Comparison of ENCODE assay signal across 9 mouse cellular contexts in genomic region chr2:130827410-130827809, GRCm38 (mm10).
A peak's percentile ranks its signal among the peaks of the same experiment; 100 is the strongest.
DNase-seq lines count a peak whose midpoint lies in the region; ATAC-seq and TF ChIP-seq lines count a peak whose summit lies in the region.
"Had no signal": no experiment of that assay in that cellular context is flagged by ENCODE, and none has a peak within 500 bp of the region (broad histone marks: within the 10 kb centered on the region; RNA-seq: fewer than 3 reads in every experiment).

No protein-coding gene starts in this region.

- no peaks in the 10 kb centered on the region for H3K27me3 ChIP-seq in kidney, adult 2 months (replicated peaks; ENCODE audit: control insufficient read depth, insufficient read depth, low read length)
- H3K27me3 ChIP-seq in limb, embryonic 10.5 days (ENCODE audit: low read depth, poor library complexity, severe bottlenecking), result no peaks in the 10 kb centered on the region

- ATAC-seq in megakaryocyte, adult 5-6 weeks (ENCODE audit: poor library complexity, severe bottlenecking), result no peak

- no peak for TF ChIP-seq CTCF in kidney, adult 2 months (conservative IDR thresholded peaks at IDR 0.05; ENCODE audit: insufficient read depth, insufficient read length, low read depth, low read length)

- TF ChIP-seq POLR2A in kidney, adult 2 months (IDR thresholded peaks at IDR 0.05; ENCODE audit: low read depth, low read length), result no peak

- H3K4me1 ChIP-seq in kidney, adult 2 months (ENCODE audit: control insufficient read depth, insufficient read depth, low read length), result peaks cover 27% of the 10 kb centered on the region; the same call in 1 of the 2 replicates
- no peaks in the 10 kb centered on the region for H3K4me1 ChIP-seq in limb, embryonic 10.5 days

- no peaks in the 10 kb centered on the region for H3K9me3 ChIP-seq in limb, embryonic 10.5 days (replicated peaks)

- H3K36me3 ChIP-seq in kidney, adult 2 months (ENCODE audit: control insufficient read depth, insufficient read depth, low read length), result no peaks in the 10 kb centered on the region; the same call in 1 of the 2 replicates
- peaks cover 6% of the 10 kb centered on the region; the same call in 1 of the 2 replicates for H3K36me3 ChIP-seq in limb, embryonic 10.5 days

- DNase-seq in ovary, adult 18-20 months (ENCODE audit: low spot score), result peak; percentile 57
- no peak for DNase-seq in ovary, postnatal 10 days (ENCODE audit: low spot score)
- DNase-seq in gastrocnemius, adult 8-10 months (ENCODE audit: low spot score in 2 of 2), result peak; percentile 12 to 16
- DNase-seq in kidney, adult 2 months, result peak; percentile 95
- DNase-seq in left cerebral cortex, postnatal 14 days (ENCODE audit: low spot score in 2 of 2), result peak; percentile 51 to 65
- DNase-seq in right cerebral cortex, adult 2 months (ENCODE audit: low spot score in 2 of 2), result peak; percentile 32 to 50
- no peak for DNase-seq in limb, embryonic 10.5 days (ENCODE audit: low spot score)

- no peak overlapping the region for H3K27ac ChIP-seq in kidney, adult 2 months (ENCODE audit: insufficient read depth, low read depth, low read length)
- no peak overlapping the region for H3K27ac ChIP-seq in limb, embryonic 10.5 days
- H3K27ac ChIP-seq: liver, embryonic 14.5 days had no signal

- no peak overlapping the region for H3K4me3 ChIP-seq in kidney, adult 2 months (ENCODE audit: insufficient read depth, low read depth, low read length)
- H3K4me3 ChIP-seq in limb, embryonic 10.5 days, result no peak overlapping the region

- WGBS in kidney, adult 2 months, result 24% methylated on average over 2 of the region's 2 CpGs
- 80% methylated on average over 2 of the region's 2 CpGs for WGBS in limb, embryonic 10.5 days

- intact Hi-C loops in left cerebral cortex, postnatal 14 days (cut with DNase I), result no loop called here

Comparison
In these comparisons a context has a peak if more than half of its experiments do, and no peak if none do; other contexts are left out.
1. DNase-seq: peak in ovary, adult 18-20 months (single experiment), gastrocnemius, adult 8-10 months (2 of 2), kidney, adult 2 months (single experiment), left cerebral cortex, postnatal 14 days (2 of 2) and right cerebral cortex, adult 2 months (2 of 2); none in ovary, postnatal 10 days (single experiment) and limb, embryonic 10.5 days (single experiment).